Mouse (Mus musculus) neural tube, embryonic 10.5 days (tissue): ENCODE measurements around the gene Zc3h7b.
A peak's percentile ranks its signal among the peaks of the same experiment; 100 is the strongest.
"Not testable (repeated sequence)": the region's sequence is repeated elsewhere in the genome, so short reads cannot be mapped to it uniquely, and the experiment has no call there.

Source experiments
- DNase-seq: peaks from one replicate; pipeline ENCODE4 v3.0.0-alpha.2; 2017; ENCODE audit warnings: low spot score; ENCODE audit errors: extremely low spot score

Zc3h7b gene

DNA sequence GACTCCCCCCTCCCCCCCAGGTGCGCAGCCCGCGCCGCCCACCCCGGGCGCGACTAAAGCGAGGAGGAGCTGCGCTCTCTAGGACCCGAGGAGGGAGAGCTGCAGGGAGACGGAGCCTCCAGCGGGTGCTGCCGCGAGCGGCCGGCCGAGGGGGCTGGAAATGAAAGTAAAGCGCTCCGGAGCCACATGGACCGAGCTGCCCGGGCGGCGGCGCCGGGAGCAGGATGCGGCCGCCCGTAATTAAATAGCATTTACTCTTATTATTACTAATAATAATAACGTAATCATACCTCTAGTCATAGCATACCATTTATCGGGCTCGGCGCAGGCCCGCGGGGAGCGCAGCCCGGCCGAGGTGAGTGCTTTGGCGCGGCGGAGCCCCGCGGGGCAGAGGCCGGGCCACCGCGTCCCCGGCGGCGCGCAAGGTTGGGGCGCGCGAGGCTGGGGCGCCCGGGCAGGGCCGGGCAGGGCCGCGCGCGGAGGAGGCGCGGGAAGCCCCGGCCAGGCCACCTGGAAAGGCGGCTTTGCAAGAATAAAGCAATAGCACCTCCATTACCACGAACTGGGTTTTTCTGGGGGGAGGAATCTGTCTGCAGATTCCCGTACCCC, at the start of gene Zc3h7b, which contains the start of gene Rangap1:
Gene Zc3h7b (plus strand): TSS at position 66 of the 609 bp plus-strand sequence.
Gene Rangap1 (minus strand): TSS at position 539 of the 609 bp plus-strand sequence.
- DNase-seq: peak; percentile 81

DNA sequence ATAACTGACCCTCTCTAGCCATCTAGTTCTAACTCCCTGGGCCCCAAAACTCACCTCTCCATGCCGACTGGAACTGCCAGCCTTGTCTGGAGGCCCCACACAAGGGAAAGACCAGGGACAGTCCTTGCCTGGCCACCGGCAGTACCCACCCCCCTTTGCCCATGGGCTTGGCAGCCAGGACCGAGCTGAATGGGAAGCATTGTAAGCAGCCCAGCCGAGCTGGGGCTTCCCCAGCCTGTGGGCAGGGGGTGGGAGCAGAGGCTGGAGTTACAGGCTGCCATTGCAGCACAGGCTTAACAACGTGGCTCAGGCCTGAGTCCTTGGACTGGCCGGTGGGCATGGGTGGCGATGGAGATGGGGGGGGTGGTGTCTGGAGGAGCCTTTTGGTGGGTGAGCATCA, 47.7 kb upstream of the Zc3h7b start, which contains the start of gene Chadl:
Gene Chadl (minus strand): TSS at position 113 of the 400 bp plus-strand sequence.
- no peak for DNase-seq

DNA sequence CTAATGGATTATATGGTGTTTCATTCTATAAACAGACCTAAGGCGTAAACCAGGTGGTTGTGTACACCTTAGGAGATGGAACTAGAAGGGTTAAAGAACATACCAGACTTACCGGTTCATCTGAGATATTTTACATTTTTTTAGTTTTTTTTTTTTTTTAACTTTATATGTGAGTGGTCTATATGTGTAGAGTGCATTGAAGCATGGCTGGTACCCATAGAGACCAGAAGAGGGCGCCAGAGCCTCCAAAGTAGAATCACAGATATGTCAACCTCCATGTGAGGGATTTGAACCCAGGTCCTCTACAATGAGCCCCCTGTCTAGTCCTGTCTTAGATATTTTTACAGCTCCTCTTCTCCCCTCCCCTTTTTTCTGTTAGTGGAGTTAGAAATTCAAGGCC, 47.0 kb upstream of the Zc3h7b start:
- DNase-seq: no peak

DNA sequence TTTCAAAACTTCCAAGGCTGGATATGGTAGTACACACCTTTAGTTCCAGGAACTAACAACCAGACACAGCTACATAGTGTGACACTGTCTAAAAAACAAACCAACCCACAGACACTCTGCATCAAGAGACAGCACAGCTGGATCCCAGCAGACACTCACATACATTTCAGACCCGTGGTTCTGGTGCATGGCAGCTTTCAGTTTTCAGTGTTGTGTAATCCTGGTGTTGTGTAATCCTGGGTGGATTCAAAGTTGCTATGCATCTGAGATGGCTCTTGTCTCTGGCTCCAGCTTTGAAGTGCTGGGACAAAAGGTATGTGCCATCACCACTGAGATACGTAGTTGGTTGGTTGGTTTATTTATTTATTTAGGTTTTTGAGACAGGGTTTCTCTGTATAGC, 46.3 kb upstream of the Zc3h7b start:
- DNase-seq: no peak

- no peak for DNase-seq
These were observed 44.7 kb upstream of the Zc3h7b start for GRCm38 (mm10) chr15:81700161-81700560.

GRCm38 (mm10) chr15:81700601-81701000, 44.3 kb upstream of the Zc3h7b start:
- DNase-seq: no peak

DNA sequence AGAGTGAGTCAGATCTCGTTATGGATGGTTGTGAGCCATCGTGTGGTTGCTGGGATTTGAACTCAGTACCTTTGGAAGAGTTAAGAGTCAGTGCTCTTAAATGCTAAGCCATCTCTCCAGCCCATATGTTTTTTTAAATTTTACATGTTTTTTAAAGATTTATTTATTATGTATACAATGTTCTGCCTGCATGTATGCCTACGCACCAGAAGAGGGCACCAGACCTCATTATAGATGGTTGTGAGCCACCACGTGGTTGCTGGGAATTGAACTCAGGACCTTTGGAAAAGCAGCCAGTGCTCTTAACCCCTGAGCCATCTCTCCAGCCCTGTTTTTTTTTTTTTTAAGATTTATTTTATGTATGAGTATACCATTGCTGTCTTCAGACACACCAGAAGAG, 43.5 kb upstream of the Zc3h7b start:
- not testable (repeated sequence) for DNase-seq

DNA sequence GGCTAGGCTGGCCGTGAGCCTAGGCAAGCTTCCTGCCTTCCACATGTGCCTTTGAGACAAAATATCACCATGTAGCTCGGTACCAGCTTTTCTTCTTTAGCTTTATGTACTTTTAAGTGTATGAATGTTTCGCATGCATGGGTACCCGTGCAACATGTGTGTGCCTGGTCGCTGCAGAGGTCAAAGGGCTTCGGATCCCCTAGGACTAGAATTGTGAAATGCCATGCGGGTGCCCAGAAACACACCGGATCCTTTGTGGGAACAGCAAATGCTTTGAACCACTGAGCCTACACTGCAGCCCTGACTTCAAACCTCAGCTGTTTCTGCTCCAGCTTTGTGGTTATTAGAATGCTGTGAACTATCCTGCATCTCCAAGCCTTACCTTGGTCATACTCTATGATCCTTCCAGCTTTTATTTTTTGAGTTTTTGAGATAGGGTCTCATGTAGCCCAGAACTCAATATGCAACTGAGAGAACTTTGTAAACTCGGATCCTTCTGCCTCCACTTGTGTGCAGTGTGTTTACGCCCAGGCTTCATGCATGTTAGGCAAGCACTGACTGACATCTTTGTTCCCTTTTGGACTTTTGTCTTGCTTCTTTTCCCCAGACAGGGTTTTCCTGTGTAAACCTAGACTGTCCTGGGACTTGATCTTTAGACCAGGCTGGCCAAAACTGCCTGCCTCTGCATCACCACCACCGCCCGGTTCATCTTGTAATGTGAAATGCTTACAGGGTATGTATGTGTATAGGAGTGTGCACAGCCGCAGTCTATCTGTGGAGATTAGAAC, 42.4 kb upstream of the Zc3h7b start:
- DNase-seq: no peak

GRCm38 (mm10) chr15:81703094-81703489, 41.8 kb upstream of the Zc3h7b start:
- DNase-seq: no peak

DNA sequence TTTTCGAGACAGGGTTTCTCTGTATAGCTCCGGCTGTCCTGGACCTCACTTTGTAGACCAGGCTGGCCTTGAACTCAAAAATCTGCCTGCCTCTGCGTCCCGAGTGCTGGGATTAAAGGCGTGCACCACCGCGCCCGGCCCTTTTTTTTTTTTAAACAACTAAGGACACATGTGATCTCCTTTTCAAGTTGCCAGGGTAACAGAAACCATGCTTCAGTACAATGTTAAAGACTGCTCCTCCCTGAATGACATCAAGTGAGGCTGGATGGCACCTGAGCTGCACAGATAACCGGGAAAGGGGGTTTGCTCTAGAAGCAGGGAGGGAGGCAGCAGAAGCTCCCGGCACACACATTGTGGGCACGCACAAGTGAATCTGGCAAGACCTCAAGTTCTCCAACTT, 35.9 kb upstream of the Zc3h7b start:
- no peak for DNase-seq

- DNase-seq: no peak
These were observed 35.2 kb upstream of the Zc3h7b start for GRCm38 (mm10) chr15:81709686-81710085.

GRCm38 (mm10) chr15:81710801-81711200, 34.1 kb upstream of the Zc3h7b start:
- no peak for DNase-seq

GRCm38 (mm10) chr15:81713742-81714141, 31.1 kb upstream of the Zc3h7b start:
- DNase-seq: no peak

- DNase-seq: no peak
These were observed 26.3 kb upstream of the Zc3h7b start for GRCm38 (mm10) chr15:81718336-81719138.

DNA sequence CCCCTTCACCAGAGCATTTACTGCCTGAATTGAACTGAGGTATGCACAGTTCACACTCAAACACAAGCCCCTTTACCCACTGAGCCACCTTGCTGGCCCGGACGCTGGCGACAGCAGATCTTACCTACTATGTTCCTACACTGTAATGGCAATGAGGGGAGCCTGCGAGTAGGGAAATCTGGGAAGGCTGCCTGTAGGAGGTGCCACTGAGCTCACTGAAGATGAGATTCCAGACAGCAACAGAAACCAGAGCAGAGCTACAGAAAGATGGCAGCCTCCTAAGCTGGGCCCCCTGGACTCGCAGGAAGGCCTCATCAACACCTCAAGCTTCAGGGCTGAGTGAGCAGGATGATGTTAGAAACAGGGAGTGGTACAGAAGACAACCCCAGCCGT, 25.7 kb upstream of the Zc3h7b start:
- DNase-seq: no peak

GRCm38 (mm10) chr15:81722361-81722760, 22.5 kb upstream of the Zc3h7b start:
- DNase-seq: no peak

DNA sequence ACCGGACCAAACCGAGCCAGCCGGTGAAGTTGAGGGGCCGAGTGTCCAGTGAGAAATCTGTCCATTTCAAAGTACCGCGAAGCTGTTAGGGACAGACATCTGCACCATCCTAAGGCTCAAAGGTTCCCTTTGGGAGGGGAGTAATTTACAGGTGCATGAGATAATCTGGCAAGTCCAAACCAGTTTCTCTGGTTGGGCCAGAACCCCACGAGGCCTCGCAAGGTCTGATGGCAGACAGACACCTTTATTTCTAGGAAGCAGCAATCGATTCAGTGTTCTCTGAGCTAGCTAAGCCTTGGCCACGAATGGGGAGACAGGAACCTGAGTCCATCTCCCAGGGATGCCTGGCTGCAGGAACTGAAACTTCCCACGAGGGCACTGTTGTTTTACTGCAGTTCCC, 21.2 kb upstream of the Zc3h7b start:
- no peak for DNase-seq

- no peak for DNase-seq
These were observed 18.9 kb upstream of the Zc3h7b start for GRCm38 (mm10) chr15:81725965-81726364.

DNA sequence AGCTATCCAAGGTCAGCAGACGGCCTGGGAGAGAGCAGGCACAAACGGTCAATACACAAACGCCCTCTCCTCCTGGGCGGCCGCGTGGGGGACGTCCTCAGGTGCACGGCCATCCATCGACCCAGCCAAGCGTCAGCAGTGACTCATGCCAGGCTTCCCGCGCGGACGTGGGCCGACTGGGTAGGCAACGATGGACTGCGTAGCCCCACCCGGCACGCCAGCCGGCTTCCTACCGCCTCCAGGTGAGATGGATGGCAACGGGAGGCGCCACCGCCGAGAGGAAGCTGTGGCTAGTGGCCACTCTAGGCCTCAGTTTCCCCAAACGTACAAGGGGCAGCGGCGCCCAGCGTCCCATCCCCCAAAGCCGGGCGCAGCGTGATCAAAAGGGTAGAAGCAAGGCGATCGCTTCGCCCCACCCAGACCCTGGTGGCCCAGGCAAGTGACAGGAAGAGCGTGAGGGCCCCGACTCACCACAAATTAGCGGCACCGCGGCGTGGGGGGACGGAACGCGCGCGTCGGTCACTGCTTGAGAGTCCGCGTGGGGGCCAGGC, 15.5 kb upstream of the Zc3h7b start:
- peak; percentile 35 for DNase-seq

DNA sequence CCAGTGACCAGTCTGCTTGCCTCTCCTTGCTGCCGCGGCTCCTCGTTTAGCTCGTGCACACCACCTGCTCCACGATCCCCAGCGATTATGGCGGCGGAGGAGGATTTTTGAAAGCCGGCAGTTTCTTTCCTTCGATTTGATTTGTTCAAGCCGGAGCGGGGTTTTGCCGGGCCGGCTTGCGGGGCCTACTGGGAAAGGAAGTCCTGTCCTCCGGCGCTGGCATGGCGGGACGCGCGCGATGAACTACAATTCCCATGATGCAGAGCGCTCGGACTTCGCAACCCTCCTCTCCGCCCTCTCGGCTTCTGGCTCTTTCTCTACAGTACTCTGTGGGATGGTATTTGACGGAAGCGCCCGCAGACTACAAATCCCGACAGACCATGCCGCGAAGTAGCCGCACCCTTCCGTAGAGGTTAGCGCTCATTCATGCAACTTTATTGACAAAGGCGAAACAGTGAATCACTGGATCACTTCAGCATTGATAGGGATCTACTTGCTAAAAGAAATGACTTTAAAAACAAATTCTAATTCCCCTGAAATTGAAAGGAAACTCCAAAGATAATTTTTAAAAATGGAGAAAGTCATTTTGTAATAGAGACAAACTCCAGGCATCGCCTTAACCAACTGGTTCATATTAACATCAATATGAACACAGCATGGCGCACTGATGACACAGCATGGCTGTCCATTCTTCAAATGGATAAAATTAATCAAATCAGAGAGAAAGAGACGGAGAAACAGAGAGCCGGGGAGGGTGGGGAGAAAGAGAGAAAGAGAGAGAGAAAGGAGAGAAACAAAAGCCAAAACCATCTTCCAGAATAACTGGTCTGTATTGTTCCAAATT, 14.8 kb upstream of the Zc3h7b start:
- DNase-seq: peak; percentile 93

- no peak for DNase-seq
These were observed 9.8 kb upstream of the Zc3h7b start for GRCm38 (mm10) chr15:81735075-81735474.
